ENCODE assay signal across 9 mouse cellular contexts in the genomic region with DNA sequence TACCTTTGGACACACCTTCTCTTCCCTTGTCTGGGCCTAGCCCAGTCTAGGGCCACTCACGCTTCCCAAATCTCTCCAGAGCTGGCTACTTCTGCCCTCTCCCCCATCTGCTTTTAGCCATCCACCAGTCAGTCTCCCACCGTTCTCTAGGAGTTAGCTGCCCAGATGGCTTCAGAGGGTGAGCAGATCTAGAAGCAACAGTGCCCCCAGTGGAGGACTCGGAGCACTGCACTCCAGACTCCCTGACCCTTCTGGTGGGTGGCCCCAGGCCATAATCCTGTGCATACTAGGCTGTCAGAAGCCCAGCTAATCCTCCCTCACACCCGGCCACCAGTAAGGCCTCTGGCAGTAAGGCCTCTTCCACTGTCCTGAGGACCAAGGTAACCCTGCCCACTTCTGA. TPM values are rescaled to one million over a fixed set of nuclear protein-coding genes. Genes with fewer than 3 reads are reported as not detected.
DNase-seq lines count a peak whose midpoint lies in the region; ATAC-seq lines count a peak whose summit lies in the region.
"Had no signal": no experiment of that assay in that cellular context is flagged by ENCODE, and none has a peak within 500 bp of the region (broad histone marks: within the 10 kb centered on the region; RNA-seq: fewer than 3 reads in every experiment).

No protein-coding gene starts in this region.

- H3K4me2 ChIP-seq in lung, embryonic 15.5 days, result no peak overlapping the region
- H3K4me2 ChIP-seq: heart, embryonic 15.5 days had no signal

- peak; percentile 49 for ATAC-seq in activated CD4-positive, CD25-positive, alpha-beta regulatory T cell, adult 4 months
- ATAC-seq in lung, embryonic 15.5 days (ENCODE audit: borderline replicate concordance, extremely low read depth, low FRiP score, low TSS enrichment), result peak; percentile 44

- no peaks in the 10 kb centered on the region for H3K36me3 ChIP-seq in lung, embryonic 15.5 days
- H3K36me3 ChIP-seq: heart, embryonic 15.5 days had no signal

- no peaks in the 10 kb centered on the region for H3K4me1 ChIP-seq in lung, embryonic 15.5 days
- H3K4me1 ChIP-seq: heart, embryonic 15.5 days had no signal

- no peak overlapping the region for H3K27ac ChIP-seq in lung, embryonic 15.5 days
- H3K27ac ChIP-seq: heart, embryonic 15.5 days had no signal

- DNase-seq in CD8-positive naive resting alpha-beta T cell, adult 2 months (ENCODE audit: low read depth in 2 of 2, low spot score in 2 of 2), result peak; percentile 49 to 66
- peak; percentile 75 to 90 for DNase-seq in cerebellum, postnatal 4 days (ENCODE audit: low spot score in 2 of 2)
- peak; percentile 70 for DNase-seq in gastrocnemius, postnatal 10 days
- DNase-seq in kidney, adult 9 months, result peak; percentile 50
- peak; percentile 50 for DNase-seq in ovary, postnatal 36 days (ENCODE audit: low spot score)
- DNase-seq in thymus, postnatal 36 days, result peak; percentile 53

- no peaks in the 10 kb centered on the region for H3K9me3 ChIP-seq in lung, embryonic 15.5 days
- H3K9me3 ChIP-seq: heart, embryonic 15.5 days had no signal

- H3K9ac ChIP-seq in lung, embryonic 15.5 days, result no peak overlapping the region
- H3K9ac ChIP-seq: heart, embryonic 15.5 days had no signal

- WGBS in lung, embryonic 15.5 days, result 4% methylated on average over 4 of the region's 4 CpGs

- H3K27me3 ChIP-seq in lung, embryonic 15.5 days, result no peaks in the 10 kb centered on the region

- no peak overlapping the region for H3K4me3 ChIP-seq in lung, embryonic 15.5 days
- H3K4me3 ChIP-seq: heart, embryonic 15.5 days had no signal

RNA-seq across cellular contexts. Expression of a gene that starts 43.8 kb away (rescaled TPM):
- not detected for polyA plus RNA-seq in activated CD4-positive, CD25-positive, alpha-beta regulatory T cell, adult 4 months (2017; shearing (Covaris generic))
- under 1 TPM; 0.09 to 0.14 TPM for total RNA-seq in gastrocnemius, postnatal 10 days (2021)
- 11.1 and 11.2 TPM in 2 replicates for polyA plus RNA-seq in lung, embryonic 15.5 days (2015; fragmentation: Nextera tagmentation; extraction: Ambion mirVana)

RNA-seq across cellular contexts. Expression of a gene that starts 48.9 kb away (rescaled TPM):
- 10 to 100 TPM; 37.4 to 40.1 TPM for polyA plus RNA-seq in activated CD4-positive, CD25-positive, alpha-beta regulatory T cell, adult 4 months (2017; shearing (Covaris generic))
- 10 to 100 TPM; 26.1 to 28.7 TPM for total RNA-seq in gastrocnemius, postnatal 10 days (2021)
- 48.0 and 51.0 TPM in 2 replicates for polyA plus RNA-seq in lung, embryonic 15.5 days (2015; fragmentation: Nextera tagmentation; extraction: Ambion mirVana)

RNA-seq across cellular contexts. Expression of a gene that starts 52.1 kb away (rescaled TPM):
- polyA plus RNA-seq in activated CD4-positive, CD25-positive, alpha-beta regulatory T cell, adult 4 months (2017; shearing (Covaris generic)), result 1 to 10 TPM; 1.0 to 1.1 TPM
- total RNA-seq in gastrocnemius, postnatal 10 days (2021), result under 1 TPM in 1 of 2 experiments, not detected in 1; 0.36 TPM
- 0.29 and 0.69 TPM in 2 replicates for polyA plus RNA-seq in lung, embryonic 15.5 days (2015; fragmentation: Nextera tagmentation; extraction: Ambion mirVana)

RNA-seq across cellular contexts. Expression of a gene that starts 54.0 kb away (rescaled TPM):
- 1 to 10 TPM; 5.6 to 8.6 TPM for polyA plus RNA-seq in activated CD4-positive, CD25-positive, alpha-beta regulatory T cell, adult 4 months (2017; shearing (Covaris generic))
- total RNA-seq in gastrocnemius, postnatal 10 days (2021), result 10 to 100 TPM; 10.5 to 13.6 TPM
- polyA plus RNA-seq in lung, embryonic 15.5 days (2015; fragmentation: Nextera tagmentation; extraction: Ambion mirVana), result 21.1 and 26.2 TPM in 2 replicates

Comparison
In these comparisons a context has a peak if more than half of its experiments do, and no peak if none do; other contexts are left out.
1. RNA of a gene that starts 43.8 kb away (polyA plus RNA-seq): 11.1 to 11.2 TPM in lung, embryonic 15.5 days; not detected in activated CD4-positive, CD25-positive, alpha-beta regulatory T cell, adult 4 months; every median in the first group is over 10 times any median in the second.
2. Peak in every context shown above with its lines, with median percentiles within 50 percentile points of each other: DNase-seq.